Mouse (Mus musculus) kidney, adult 11 months (tissue): ENCODE data around the gene Tmem199.
A peak's percentile ranks its signal among the peaks of the same experiment; 100 is the strongest.
"Not testable (repeated sequence)": the region's sequence is repeated elsewhere in the genome, so short reads cannot be mapped to it uniquely, and the experiment has no call there.

Source experiments
- DNase-seq: peaks from one replicate; pipeline ENCODE4 v3.0.0; 2022

The Tmem199 gene

DNA sequence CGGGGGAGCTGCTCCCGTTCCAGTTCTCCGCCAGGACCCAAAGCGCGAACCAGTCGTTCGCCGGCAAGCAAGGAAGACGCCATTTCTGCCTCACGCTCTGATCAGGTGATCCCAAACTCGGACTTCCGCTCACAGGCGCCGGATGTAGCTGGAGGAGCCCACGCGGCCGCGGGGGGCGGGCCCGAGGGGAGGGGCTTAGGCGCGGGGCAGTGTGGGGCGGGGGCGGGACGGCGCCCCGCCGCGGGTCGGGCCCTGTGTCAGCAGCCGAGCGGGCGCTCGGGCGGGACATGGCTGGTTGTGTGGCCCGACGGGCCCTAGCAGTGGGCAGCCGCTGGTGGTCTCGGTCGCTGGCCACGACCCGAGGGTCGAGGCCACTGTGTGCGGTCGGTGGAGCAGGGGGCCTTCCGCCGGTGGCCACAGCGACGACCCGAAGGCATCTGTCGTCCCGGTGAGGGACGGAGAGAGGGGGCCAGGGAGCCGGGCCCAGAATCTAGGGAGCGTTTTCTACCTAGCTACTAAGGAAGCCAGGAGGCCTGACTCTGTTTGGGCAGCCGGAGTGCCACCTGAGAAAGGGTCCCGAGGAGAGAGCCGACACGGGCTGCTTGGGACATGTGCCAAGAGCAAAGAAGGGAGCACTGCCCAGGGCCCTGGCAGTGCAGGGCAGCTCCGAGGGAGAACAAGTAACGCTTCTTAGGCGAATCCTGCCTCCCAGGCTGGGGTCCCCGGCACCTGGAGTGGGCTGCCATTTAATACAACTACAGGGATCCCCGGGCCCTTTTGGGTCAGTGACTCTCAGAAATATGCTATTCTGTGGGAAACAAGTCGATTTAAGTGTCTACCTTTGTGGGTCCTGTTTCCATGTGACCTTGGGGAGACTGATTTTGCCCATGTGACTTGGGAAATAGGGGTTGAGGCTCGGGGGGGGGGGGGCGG is at the start of gene Tmem199, which contains the start of gene Poldip2:
Gene Tmem199 (minus strand): TSS at position 148 of the 933 bp plus-strand sequence.
Gene Poldip2 (plus strand): TSS at position 169 of the 933 bp plus-strand sequence.
- peak; percentile 87 for DNase-seq

DNA sequence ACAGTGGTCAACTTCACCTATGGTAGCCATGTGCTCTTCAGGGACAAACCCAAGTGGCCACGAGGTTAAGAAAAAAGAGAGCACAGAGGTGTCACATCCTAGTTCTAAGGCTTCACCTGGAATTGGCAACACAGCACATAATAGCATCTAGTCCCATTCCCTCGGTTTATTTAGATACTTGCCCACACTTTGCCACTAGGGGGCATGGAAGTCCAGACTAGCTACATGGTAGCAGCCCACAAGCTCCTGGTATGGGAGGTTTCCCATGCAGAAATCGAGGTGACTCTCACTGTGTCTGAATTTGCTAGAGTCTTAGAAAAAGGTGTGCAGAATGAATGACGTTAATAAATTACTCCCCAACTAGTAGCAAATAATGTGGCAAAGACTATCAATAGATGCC is 48.5 kb upstream of the Tmem199 start:
- DNase-seq: peak; percentile 64

DNA sequence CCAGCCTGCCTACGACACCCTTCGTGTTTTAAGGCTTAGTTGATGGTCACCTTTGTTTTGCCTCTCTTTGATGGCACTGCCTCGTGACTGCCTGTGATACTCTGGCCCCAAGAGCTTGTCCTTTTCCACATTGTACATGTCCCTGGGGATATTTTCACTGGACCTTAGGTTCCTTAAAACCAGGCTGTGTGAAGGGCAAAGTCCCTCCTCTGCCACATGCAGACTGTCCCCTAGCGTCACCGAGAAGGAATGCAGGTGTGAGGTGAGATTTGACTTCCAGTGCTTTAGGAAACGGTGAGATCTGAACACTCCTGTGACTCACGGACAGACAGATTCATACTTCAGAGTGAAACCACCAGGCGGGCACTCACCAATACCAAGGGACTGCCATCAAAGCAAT is 45.3 kb upstream of the Tmem199 start:
- peak; percentile 73 for DNase-seq

DNA sequence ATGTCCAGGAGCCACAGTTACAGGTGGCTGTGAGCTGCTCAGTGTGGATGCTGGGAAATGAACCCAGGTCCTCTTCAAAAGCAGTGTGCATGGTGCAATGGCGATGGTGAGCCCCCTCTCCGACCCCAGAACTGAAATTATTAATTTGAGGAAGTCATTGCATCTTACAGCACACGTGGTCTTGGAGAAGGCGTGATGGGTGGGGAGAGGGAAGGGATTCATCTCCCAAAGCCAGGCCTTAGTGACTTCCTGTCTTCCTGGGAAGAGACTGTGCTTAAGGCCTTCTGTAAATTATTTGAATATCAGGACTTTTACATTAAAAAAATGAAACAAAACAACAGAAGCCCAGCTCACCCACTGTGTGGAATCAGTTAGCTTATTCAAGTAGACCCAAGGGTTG is 44.1 kb upstream of the Tmem199 start:
- no peak for DNase-seq

DNA sequence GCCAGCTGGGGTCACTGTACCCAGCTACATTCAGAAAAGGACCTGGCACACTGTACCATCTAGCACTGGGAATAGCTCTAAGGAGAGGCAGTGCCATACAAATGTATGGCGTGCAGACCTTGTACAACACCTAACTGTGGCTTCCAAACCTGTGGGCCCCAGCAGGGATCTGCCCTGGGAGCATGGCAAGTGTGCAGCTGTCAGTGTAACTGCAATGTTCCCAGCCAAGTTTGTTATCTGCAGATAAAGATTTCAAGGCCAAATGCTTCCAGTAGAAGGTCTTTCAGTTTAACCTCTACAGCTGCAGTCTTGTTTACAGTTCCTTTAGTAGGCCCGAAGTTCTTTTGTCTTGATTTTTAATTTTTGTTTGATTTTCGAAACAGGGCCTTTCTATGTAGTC is 43.7 kb upstream of the Tmem199 start:
- no peak for DNase-seq

DNA sequence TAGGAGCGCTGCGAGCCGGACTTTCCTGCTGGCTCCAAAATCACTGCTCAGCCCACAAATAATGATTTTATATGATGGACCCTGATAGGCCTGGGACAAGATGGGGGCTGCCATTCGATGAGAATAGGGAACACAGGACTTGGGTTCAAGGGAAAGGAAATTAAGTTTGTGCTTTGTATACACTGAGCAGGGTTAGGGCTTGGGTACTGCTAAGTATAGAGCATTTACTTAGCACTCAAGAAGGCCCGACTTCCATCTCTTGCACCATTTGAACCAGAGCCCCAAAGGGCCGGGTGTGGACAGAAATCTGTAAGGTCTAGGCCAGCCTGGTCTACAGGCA is 39.1 kb upstream of the Tmem199 start:
- DNase-seq: no peak

DNA sequence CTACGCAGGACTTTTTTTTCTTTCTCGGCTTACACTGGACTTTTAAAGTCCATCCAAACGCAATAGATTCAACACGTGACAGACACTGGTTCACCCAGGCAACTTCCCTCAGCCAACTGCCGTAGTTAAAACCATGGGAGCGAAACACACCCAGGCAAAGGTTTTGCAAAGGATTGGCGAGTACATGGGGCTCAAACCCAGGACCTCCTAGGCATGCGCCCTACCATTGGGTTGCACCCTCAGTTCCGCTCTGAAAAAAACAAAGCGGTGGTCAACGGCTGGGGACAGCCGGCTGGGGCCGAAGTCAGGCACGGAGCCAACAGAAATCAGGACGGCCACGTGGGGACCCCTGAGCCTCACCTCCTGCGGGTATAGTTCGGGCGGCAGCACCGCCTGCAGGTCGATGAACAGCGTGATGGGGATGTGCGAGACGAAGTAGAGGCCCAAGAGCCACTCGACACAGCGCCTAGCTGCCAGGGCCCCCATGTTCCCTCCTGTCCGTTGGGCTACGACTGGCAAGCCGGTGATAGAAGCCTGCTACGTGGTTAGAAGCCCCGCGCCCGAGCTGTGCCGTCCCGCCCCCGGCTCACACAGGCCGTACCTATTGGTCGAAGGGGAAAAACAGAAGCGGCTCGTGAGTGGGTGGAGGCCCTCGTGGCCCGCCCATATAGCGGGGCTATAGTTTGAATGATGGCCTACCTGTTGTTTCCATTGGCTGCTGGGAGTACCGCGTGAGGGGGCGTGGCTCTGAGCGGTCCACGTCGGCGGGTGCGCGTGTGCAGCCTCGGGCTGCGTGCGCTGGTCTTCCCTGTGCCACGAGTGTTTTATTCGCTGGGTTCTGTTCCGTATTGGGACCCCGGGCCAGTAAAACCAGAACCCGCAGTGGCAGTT is 38.4 kb upstream of the Tmem199 start, which contains the start of gene Tmem97:
Gene Tmem97 (minus strand): TSS at position 610 of the 891 bp plus-strand sequence.
- DNase-seq: peak; percentile 98

DNA sequence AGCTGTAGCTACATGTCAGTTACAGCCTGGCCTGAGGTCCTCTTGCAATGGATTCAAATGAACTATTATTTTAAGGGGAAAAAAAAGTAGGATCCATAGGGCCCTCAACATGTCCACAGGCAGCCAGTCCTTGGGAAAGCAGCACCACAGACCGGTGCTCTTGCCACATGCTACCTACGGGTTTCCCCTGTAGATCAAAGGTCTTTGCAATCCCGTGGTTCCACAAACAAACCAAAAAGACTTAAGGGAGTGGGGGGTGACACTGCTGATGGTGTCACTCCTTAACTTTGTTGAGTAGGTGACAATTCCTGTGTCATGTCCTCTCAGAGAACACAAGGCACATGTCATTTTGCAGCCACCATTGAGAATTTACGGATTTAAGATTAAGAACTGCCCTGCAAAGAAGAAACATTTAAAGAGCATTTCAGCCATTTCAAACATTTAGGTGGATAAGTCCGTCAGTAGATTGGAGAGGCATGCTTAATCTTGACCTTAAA is 37.6 kb upstream of the Tmem199 start:
- no peak for DNase-seq

DNA sequence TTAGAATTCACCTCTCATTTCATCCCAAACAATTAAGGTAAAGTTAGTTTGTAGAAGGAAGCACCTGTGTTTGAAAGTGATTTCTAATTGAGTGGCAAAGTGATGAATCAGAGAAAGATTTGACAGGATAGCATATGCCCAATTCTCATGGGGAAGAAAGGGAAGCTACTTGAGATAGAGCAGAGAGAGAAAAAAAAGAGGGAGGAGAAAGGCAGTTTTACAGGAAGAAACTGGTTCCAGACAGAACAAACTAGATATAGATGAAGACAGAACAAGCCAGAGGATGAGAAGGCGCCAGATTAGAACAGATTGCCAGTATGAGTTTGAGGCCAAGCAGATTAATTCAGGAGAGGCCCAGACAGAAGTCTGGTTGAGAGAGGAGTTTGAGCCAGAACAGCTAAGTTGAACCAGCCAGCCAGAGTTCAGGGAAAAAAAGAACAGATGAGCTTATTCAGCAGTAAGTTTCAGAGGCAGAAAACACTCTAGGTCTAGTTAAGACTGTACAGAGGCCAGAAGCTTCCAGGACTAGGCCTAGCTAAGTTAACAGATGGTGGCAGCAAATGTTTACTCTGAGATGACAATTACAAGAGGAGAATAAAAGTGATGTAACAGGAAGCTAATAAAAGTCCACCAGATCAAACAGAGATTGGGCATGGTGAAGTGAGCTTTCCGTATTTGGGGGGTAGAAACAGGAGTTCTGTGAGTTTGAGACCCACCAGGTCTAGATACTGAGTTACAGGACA is 35.9 kb upstream of the Tmem199 start:
- DNase-seq: no peak

DNA sequence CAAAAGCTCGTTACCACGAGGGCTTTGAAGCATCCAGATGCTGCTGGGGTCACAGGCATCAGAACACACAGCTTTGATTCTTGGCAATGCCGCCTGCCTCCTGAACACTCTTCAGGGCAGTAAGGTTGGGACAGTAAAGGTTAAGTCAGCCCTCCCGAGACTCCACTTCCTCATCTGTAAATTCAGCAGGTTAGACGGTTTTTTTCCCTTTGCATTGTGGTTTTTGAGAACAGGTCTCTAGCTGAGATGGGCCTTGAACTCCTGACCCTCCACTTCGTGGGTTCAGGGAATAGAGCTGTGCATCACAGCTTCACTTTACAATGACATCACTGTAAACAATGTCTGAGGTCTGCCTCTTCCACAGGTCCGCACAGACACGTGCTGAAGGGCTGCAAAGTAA is 33.2 kb upstream of the Tmem199 start:
- DNase-seq: no peak

DNA sequence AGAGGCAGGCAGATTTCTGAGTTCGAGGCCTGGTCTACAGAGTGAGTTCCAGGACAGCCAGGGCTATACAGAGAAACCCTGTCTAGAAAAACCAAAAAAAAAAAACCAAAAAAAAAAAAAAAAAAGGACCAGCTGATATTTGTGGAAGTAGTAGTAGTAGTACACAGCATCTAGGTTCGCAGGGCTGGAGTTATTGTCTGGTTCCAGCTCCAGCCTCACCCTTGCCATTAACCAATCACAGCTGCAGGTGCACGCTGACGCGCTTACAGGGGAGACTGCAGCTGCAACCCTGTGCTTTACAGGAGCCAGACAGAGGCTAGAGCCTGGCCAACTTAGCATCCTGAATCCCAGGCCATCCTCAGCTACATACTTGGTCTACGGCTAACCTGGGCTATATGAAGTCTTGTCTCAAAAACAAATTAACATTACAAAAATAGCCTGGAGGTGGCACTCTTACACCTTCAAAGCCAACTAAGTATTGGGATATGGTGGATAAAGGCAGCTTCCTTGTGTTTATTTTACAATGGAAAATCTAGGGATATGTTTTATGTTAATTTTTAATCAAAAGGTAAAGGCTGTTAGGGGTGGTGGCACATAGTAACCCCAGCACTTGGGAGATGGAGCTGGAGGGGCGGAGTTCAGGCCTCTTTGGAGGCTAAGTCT is 32.6 kb upstream of the Tmem199 start:
- DNase-seq: no peak

DNA sequence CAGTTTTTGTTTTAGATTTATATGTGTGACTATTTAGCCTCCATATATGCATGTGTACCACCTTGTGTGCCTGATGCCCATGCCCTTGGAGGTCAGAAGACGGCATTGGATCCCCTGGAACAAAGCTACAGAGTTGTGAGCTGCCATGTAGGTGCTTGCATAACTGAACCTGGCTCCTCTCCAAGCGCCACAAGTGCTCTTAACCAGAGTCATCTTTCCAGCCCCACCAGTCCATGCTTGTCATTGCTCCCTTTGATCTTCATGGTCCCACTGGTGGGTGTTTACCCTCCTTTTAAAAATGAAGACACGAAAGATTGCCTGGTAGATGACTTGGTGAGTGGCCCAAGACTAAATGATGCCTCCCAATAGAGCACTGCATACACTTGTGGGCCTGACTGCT is 28.4 kb upstream of the Tmem199 start:
- no peak for DNase-seq

DNA sequence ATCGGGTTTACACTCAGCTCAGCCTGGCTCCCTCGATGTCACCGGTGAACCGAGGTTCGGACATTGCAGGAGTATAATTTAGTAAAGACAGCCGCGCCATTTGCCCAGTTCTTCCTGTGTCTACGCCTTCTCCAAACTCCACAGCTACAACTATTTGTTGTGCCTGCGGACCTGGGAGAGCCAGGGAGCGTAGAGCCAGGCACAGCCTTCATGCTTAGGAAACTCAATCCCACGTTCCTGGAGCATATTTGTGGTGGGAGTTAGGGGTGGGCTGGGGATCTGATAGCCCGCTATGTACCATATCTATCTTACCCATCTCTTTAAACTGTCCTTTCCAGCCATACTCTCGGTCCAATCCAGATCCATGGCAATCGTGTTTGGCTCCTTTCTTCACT is 24.7 kb upstream of the Tmem199 start:
- no peak for DNase-seq

DNA sequence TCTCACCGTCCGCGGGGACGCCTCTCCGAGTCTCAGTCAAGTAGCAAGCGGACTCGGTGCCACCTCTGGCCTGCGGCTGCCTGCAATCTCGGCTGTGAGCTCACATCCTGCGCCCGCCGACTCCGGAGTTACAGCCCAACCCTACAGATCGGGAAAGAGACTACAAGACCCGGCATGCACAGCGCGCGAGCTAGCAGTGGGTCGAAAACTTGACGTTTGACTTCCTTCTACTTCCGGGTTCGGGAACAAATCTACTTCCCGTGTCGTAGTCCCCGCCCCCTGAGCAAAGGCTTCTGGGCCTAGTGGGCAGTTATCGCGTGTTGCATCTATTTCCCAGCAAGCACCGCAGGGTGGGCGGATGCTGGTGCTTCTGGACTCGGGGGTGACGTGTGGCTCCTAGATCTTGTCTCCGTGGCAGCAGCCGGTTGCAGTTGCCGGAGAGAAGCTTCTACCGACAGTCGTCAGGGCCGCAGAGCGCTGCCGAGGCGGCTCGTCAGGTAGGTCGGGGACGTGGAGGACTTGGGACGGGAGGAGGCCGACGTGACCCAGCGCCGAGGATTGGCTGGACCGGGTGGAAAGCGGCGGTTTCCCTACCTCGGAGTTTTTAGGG is 24.2 kb upstream of the Tmem199 start, which contains the start of the genes Tnfaip1 and Ift20:
Gene Tnfaip1 (minus strand): TSS at position 253 of the 610 bp plus-strand sequence.
Gene Ift20 (plus strand): TSS at position 282 of the 610 bp plus-strand sequence.
- DNase-seq: peak; percentile 99

DNA sequence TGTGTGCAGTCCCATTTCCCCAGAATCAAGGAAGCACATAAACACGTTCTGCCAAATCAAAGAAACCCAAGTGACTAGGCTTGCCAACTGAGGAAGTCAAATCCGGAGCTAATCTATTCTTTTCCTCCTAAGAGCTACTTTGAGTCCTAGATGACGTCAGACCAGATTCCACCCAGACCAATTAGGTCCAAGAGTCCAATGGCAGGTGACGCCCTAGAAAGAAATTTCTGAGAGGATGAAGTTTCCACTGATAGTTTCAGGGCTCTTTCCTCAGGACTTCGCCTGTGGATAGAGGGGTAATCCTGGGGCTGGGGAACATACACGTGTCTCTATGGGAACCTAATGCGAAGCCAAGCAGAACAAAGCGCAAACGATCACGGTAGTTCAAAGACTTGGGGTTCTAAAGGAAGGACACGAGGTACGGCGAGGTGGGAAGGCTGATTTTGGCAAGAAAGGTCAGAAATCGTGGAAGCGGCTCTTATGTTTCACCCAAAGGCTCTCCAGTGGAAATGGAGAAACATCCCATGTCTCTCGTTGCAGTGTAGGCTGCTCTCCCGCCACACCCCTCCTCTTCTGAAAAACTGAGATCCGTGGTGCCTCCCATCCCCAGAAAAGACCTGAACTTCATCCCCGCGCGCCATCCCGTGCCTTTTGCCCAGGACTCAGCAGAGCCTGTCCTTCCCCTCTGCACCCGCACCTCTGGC is 23.6 kb upstream of the Tmem199 start:
- peak; percentile 72 for DNase-seq

DNA sequence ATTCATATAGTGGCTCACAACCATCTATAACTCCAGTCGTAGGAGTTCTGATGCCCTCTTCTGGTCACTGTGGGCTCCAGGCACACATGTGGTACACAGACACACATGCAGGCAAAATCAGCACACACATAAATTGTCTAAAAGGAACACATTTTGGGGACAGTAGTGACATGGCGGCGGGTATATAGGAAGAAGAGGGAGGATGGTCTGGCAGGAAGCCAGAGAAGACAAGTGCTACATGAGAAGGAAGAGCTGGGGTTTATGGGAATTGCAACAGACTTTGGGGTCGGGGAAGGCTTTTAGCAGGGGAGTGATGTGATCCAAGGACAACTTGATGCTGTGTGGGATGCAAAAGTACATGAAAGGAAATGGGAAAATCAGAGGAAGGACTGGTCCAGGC is 22.5 kb upstream of the Tmem199 start:
- DNase-seq: no peak

DNA sequence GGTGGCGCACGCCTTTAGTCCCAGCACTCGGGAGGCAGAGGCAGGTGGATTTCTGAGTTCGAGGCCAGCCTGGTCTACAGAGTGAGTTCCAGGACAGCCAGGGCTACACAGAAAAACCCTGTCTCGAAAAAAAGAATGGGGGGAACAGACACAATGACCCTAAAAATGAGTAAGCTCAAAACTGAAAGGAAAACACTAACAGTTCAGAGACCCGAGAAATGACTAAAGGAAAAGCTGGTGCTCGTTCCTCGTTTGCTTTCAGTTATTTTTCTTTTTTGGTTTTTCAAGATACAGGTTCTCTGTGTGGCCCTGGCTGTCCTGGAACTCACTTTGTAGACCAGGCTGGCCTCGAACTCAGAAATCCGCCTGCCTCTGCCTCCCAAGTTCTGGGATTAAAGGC is 19.5 kb upstream of the Tmem199 start:
- not testable (repeated sequence) for DNase-seq

DNA sequence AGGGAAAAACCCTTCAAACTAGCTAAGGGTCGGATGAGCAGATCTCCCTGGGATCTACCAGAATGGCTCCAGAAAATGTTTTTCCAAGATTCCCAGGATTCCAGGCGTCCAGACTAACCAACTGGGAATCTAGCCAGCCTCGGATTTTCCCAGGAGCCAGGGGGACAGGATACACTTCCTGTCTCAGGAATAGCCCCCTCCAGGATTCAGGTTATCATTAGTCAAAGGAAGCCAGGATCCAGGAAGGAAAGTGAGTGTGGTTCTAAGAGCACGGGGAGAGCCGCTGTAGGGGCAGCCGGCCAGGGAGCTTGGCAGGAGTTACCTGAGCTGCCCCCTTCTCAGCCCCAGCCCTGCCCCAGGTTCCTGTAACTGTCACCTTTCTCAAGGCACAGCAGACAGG is 19.1 kb upstream of the Tmem199 start:
- peak; percentile 64 for DNase-seq

DNA sequence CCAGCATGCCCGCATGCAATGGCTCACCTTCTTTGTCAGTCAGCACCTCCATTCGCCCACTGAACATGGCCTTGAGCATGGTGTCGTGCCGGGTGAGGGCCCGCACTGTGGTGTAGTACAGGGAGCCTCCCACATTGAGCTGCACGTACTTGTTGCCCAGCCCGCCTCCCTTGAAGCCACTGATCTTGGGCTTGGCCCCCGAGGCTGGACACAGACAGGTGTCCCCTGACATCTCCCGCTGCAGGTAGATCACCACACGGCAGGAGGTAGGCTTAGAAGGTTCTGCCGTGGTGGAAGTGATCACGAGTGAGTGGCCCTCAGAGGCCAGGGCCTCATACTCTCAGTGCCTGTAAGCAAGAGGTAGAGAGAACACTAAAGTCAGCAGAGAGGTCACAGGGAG is 18.0 kb upstream of the Tmem199 start:
- DNase-seq: no peak

DNA sequence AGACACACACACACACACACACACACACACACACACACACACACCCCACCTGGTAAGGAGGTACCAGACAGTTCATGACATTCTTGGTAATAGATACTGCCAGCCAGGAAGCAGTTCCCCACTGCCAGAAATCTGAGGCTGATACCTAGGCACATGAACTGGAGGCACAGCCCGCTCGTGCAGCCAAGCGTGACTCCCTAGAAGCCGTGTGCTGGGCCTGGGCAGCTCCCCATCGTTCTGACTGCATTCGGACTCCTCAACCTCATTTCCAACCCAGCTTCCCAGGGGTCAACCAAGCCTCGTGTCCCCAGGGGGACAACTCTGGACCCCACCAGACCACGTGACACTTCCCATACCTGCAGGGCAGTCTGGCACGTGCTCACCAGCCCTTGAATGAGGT is 16.7 kb upstream of the Tmem199 start:
- no peak for DNase-seq

DNA sequence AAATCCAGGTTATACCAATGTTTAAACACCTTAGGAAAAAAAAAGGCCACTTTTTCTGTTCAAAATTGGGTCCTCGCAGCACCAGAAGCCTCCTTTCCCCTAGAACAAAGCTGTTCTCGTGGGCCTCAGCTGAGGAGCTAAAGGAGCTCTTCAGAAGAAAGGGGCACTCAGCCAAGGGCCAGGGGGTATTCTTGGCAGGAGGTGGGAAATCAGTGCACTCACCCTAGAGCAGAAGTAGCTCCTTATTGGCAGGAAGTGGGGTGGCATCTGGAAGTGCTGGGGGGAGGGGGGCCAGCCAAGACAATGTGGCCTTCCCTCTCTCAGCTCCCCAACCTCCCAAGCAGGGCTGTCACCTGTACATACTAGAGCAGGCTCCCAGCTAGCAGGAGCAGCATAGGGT is 12.9 kb upstream of the Tmem199 start:
- DNase-seq: no peak
